ENCODE assay signal across 13 mouse cellular contexts in the genomic region with DNA sequence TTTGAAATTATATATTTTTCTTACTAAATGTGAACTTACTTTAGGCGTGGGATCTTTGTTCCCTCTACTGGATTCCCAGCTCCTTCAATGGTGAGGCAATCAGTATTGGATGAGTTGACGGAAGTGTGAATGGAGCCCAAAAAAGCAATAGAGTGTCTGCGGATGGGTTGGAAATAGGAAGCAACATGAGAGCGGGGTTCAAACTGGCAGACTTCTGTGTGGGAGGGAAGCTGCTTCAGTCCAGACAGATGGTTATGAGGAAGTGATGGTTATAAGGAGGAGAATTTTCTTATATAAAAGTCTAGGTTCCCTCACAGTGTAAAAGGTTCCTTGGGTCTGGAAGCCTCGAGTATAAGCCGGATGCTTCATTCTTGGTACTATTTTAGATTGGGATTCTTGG. TPM values are rescaled to one million over a fixed set of nuclear protein-coding genes. Genes with fewer than 3 reads are reported as not detected.
"Had no signal": no experiment of that assay in that cellular context is flagged by ENCODE, and none has a peak within 500 bp of the region (broad histone marks: within the 10 kb centered on the region; RNA-seq: fewer than 3 reads in every experiment).

No protein-coding gene starts in this region.

- ATAC-seq: intestine, postnatal 0 days; midbrain, embryonic 15.5 days had no signal

- DNase-seq: kidney, adult 8-10 months; kidney, postnatal 25 days; lung, adult 18-20 months; lung, postnatal 4 days; thymus, adult 18-20 months; thymus, postnatal 14 days had no signal

RNA-seq across cellular contexts. Expression of a gene that starts 38.6 kb away (rescaled TPM):
- total RNA-seq: layer of hippocampus, postnatal 25 days; left cerebral cortex, postnatal 10 days; liver, adult 2 months; monocyte, adult 5-6 weeks; neutrophil, adult 5-6 weeks had no signal
